8 mouse cellular contexts compared by ENCODE assay signal in genomic region chr16:17201977-17202376, GRCm38 (mm10). TPM values are rescaled to one million over a fixed set of nuclear protein-coding genes. Genes with fewer than 3 reads are reported as not detected.
DNase-seq lines count a peak whose midpoint lies in the region; ATAC-seq and TF ChIP-seq lines count a peak whose summit lies in the region.

No protein-coding gene starts in this region.

- peak overlapping the region; percentile 88; the same call in 1 of the 2 replicates for H3K4me2 ChIP-seq in heart, embryonic 13.5 days
- peak overlapping the region; percentile 71; the same call in 1 of the 2 replicates for H3K4me2 ChIP-seq in embryonic facial prominence, embryonic 12.5 days (replicated peaks)
- H3K4me2 ChIP-seq in liver, postnatal 0 days (ENCODE audit: low read depth, low read length): no peak overlapping the region

- peak overlapping the region; percentile 87; the same call in 1 of the 2 replicates for H3K27ac ChIP-seq in heart, embryonic 13.5 days (replicated peaks)
- no peak overlapping the region for H3K27ac ChIP-seq in embryonic facial prominence, embryonic 12.5 days
- peak overlapping the region; percentile 82; the same call in 1 of the 2 replicates for H3K27ac ChIP-seq in liver, postnatal 0 days (ENCODE audit: low read depth)

- H3K4me3 ChIP-seq in heart, embryonic 13.5 days: no peak overlapping the region
- no peak overlapping the region for H3K4me3 ChIP-seq in embryonic facial prominence, embryonic 12.5 days
- H3K4me3 ChIP-seq in liver, postnatal 0 days (ENCODE audit: low read depth, low read length): no peak overlapping the region

- peaks cover 23% of the 10 kb centered on the region for H3K4me1 ChIP-seq in heart, embryonic 13.5 days
- peaks cover 11% of the 10 kb centered on the region for H3K4me1 ChIP-seq in embryonic facial prominence, embryonic 12.5 days
- peaks cover 17% of the 10 kb centered on the region for H3K4me1 ChIP-seq in liver, postnatal 0 days (ENCODE audit: insufficient read depth)

- H3K36me3 ChIP-seq in heart, embryonic 13.5 days: 0 out of 2 replicates have a peak, but pooled peaks cover 8% of the 10 kb centered on the region
- H3K36me3 ChIP-seq in embryonic facial prominence, embryonic 12.5 days: no peaks in the 10 kb centered on the region
- 0 out of 2 replicates have a peak, but pooled peaks cover under 1% of the 10 kb centered on the region for H3K36me3 ChIP-seq in liver, postnatal 0 days (replicated peaks; ENCODE audit: insufficient read depth, low read length)

- no peaks in the 10 kb centered on the region for H3K9me3 ChIP-seq in heart, embryonic 13.5 days
- H3K9me3 ChIP-seq in embryonic facial prominence, embryonic 12.5 days: no peaks in the 10 kb centered on the region
- no peaks in the 10 kb centered on the region for H3K9me3 ChIP-seq in liver, postnatal 0 days (ENCODE audit: low read length)

- WGBS in heart, embryonic 13.5 days: 49% methylated on average over 2 of the region's 2 CpGs
- WGBS in embryonic facial prominence, embryonic 12.5 days: 65% methylated on average over 2 of the region's 2 CpGs
- WGBS in liver, postnatal 0 days (ENCODE audit: insufficient replicate concordance): 58% methylated on average over 2 of the region's 2 CpGs

- no peak for ATAC-seq in heart, embryonic 13.5 days (ENCODE audit: extremely low read depth, insufficient number of reproducible peaks, low FRiP score, low TSS enrichment)
- no peak for ATAC-seq in embryonic facial prominence, embryonic 12.5 days (ENCODE audit: insufficient number of reproducible peaks, insufficient read depth, low FRiP score, low TSS enrichment)
- ATAC-seq in liver, postnatal 0 days: peak; percentile 20; the same call in 1 of the 2 replicates

- no peak for TF ChIP-seq EP300 in liver, postnatal 0 days (IDR thresholded peaks at IDR 0.05; ENCODE audit: low read depth)

- H3K9ac ChIP-seq in heart, embryonic 13.5 days: no peak overlapping the region
- H3K9ac ChIP-seq in embryonic facial prominence, embryonic 12.5 days: no peak overlapping the region
- H3K9ac ChIP-seq in liver, postnatal 0 days (replicated peaks): no peak overlapping the region

- TF ChIP-seq CTCF in liver, postnatal 0 days (IDR thresholded peaks at IDR 0.05; ENCODE audit: low read depth): peak; percentile 47

- H3K27me3 ChIP-seq in heart, embryonic 13.5 days (replicated peaks): peaks cover 13% of the 10 kb centered on the region
- H3K27me3 ChIP-seq in embryonic facial prominence, embryonic 12.5 days: peaks cover 6% of the 10 kb centered on the region; the same call in 1 of the 2 replicates
- no peaks in the 10 kb centered on the region for H3K27me3 ChIP-seq in liver, postnatal 0 days (ENCODE audit: insufficient read depth, low read length)

- intact Hi-C loops in heart, postnatal 14 days (cut with DNase I): no loop called here

- DNase-seq in heart, postnatal 14 days: no peak
- DNase-seq in A20 (ENCODE audit: low read depth, low spot score): peak; percentile 34
- no peak for DNase-seq in liver, postnatal 0 days
- DNase-seq in adrenal gland, adult 18-20 months (ENCODE audit: low spot score in 2 of 2): no peak
- DNase-seq in T-cell, adult 2 months (ENCODE audit: low spot score): no peak
- no peak for DNase-seq in layer of hippocampus, adult 8-10 months (ENCODE audit: low spot score in 2 of 2)

RNA-seq across cellular contexts. Expression of gene Ube2l3, which starts 0.5 kb away (rescaled TPM):
- polyA plus RNA-seq in heart, embryonic 13.5 days (2015; fragmentation: Nextera tagmentation; extraction: Ambion mirVana): 292 and 303 TPM in 2 replicates
- 100 to 1,000 TPM; 114 to 118 TPM for total RNA-seq in heart, postnatal 14 days (2021)
- polyA plus RNA-seq in embryonic facial prominence, embryonic 12.5 days (2016; fragmentation: Nextera tagmentation; extraction: Ambion mirVana): 339 and 358 TPM in 2 replicates
- 147 and 149 TPM in 2 replicates for polyA plus RNA-seq in liver, postnatal 0 days (2015; fragmentation: Nextera tagmentation; extraction: Ambion mirVana)
- total RNA-seq in adrenal gland, adult 18-20 months (2021): 100 to 1,000 TPM; 186 to 220 TPM
- total RNA-seq in layer of hippocampus, adult 8-10 months (2022): 100 to 1,000 TPM; 126 to 157 (median 142) TPM

RNA-seq across cellular contexts. Expression of gene Rimbp3, which starts 6.4 kb away (rescaled TPM):
- 0.17 and 0.18 TPM in 2 replicates for polyA plus RNA-seq in heart, embryonic 13.5 days (2015; fragmentation: Nextera tagmentation; extraction: Ambion mirVana)
- under 1 TPM; 0.05 to 0.07 TPM for total RNA-seq in heart, postnatal 14 days (2021)
- polyA plus RNA-seq in embryonic facial prominence, embryonic 12.5 days (2016; fragmentation: Nextera tagmentation; extraction: Ambion mirVana): 0.46 and 0.52 TPM in 2 replicates
- polyA plus RNA-seq in liver, postnatal 0 days (2015; fragmentation: Nextera tagmentation; extraction: Ambion mirVana): 0.02 TPM in 1 of 2 replicates, not detected in the other
- total RNA-seq in adrenal gland, adult 18-20 months (2021): under 1 TPM in 1 of 2 experiments, not detected in 1; 0.06 TPM
- 1 to 10 TPM; 2.8 to 3.8 (median 3.5) TPM for total RNA-seq in layer of hippocampus, adult 8-10 months (2022)

RNA-seq across cellular contexts. Expression of gene Hic2, which starts 31.4 kb away (rescaled TPM):
- 4.1 and 4.6 TPM in 2 replicates for polyA plus RNA-seq in heart, embryonic 13.5 days (2015; fragmentation: Nextera tagmentation; extraction: Ambion mirVana)
- total RNA-seq in heart, postnatal 14 days (2021): 1 to 10 TPM; 1.8 to 2.1 TPM
- 10.6 and 12.7 TPM in 2 replicates for polyA plus RNA-seq in embryonic facial prominence, embryonic 12.5 days (2016; fragmentation: Nextera tagmentation; extraction: Ambion mirVana)
- polyA plus RNA-seq in liver, postnatal 0 days (2015; fragmentation: Nextera tagmentation; extraction: Ambion mirVana): 1.4 and 1.6 TPM in 2 replicates
- 1 to 10 TPM; 2.1 to 2.2 TPM for total RNA-seq in adrenal gland, adult 18-20 months (2021)
- total RNA-seq in layer of hippocampus, adult 8-10 months (2022): 1 to 10 TPM; 4.1 to 7.2 (median 6.5) TPM

RNA-seq across cellular contexts. Expression of gene Ccdc116, which starts 54.9 kb away (rescaled TPM):
- 0.23 and 0.27 TPM in 2 replicates for polyA plus RNA-seq in heart, embryonic 13.5 days (2015; fragmentation: Nextera tagmentation; extraction: Ambion mirVana)
- total RNA-seq in heart, postnatal 14 days (2021): under 1 TPM in 1 of 2 experiments, not detected in 1; 0.31 TPM
- polyA plus RNA-seq in embryonic facial prominence, embryonic 12.5 days (2016; fragmentation: Nextera tagmentation; extraction: Ambion mirVana): 0.61 and 1.1 TPM in 2 replicates
- polyA plus RNA-seq in liver, postnatal 0 days (2015; fragmentation: Nextera tagmentation; extraction: Ambion mirVana): 0.12 and 0.13 TPM in 2 replicates
- total RNA-seq in adrenal gland, adult 18-20 months (2021): under 1 TPM in 1 of 2 experiments, not detected in 1; 0.16 TPM
- total RNA-seq in layer of hippocampus, adult 8-10 months (2022): 1 to 10 TPM in 3 of 4 experiments, under 1 TPM in 1; 0.71 to 2.4 (median 1.6) TPM

RNA-seq across cellular contexts. Expression of gene Ydjc, which starts 57.6 kb away (rescaled TPM):
- polyA plus RNA-seq in heart, embryonic 13.5 days (2015; fragmentation: Nextera tagmentation; extraction: Ambion mirVana): 3.9 and 5.1 TPM in 2 replicates
- 1 to 10 TPM; 1.3 TPM for total RNA-seq in heart, postnatal 14 days (2021)
- polyA plus RNA-seq in embryonic facial prominence, embryonic 12.5 days (2016; fragmentation: Nextera tagmentation; extraction: Ambion mirVana): 8.9 and 9.4 TPM in 2 replicates
- 2.3 and 3.4 TPM in 2 replicates for polyA plus RNA-seq in liver, postnatal 0 days (2015; fragmentation: Nextera tagmentation; extraction: Ambion mirVana)
- 1 to 10 TPM; 2.4 to 6.4 TPM for total RNA-seq in adrenal gland, adult 18-20 months (2021)
- total RNA-seq in layer of hippocampus, adult 8-10 months (2022): 10 to 100 TPM; 23.2 to 31.9 (median 25.8) TPM
